ENCODE assay signal across 8 mouse cellular contexts in the genomic region with DNA sequence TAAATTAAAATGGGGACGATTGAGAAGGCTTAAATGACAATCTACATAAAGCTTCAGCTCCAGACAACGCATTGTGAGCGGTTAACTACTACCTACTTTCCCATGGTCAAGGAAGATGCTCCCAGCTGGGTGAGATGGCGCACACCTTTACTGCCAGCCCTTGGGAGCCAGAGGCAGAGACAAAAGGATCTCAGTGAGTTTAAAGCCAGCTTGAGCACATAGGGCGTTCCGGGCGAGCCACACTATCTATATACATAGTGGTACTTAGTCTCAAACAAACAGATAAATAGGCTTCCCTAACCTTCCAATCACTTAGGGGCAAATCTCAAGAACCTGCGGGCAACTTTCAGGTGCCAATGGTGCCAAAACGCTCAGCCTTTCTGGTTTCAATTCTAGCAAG. TPM values are rescaled to one million over a fixed set of nuclear protein-coding genes. Genes with fewer than 3 reads are reported as not detected.
DNase-seq lines count a peak whose midpoint lies in the region; ATAC-seq lines count a peak whose summit lies in the region.

No protein-coding gene starts in this region.

- peaks cover 34% of the 10 kb centered on the region for H3K4me1 ChIP-seq in heart, embryonic 15.5 days (replicated peaks)
- H3K4me1 ChIP-seq in hindbrain, embryonic 13.5 days (replicated peaks): peaks cover 33% of the 10 kb centered on the region
- peaks cover 21% of the 10 kb centered on the region for H3K4me1 ChIP-seq in midbrain, embryonic 12.5 days

- peaks cover under 1% of the 10 kb centered on the region; the same call in 1 of the 2 replicates for H3K36me3 ChIP-seq in heart, embryonic 15.5 days
- H3K36me3 ChIP-seq in hindbrain, embryonic 13.5 days: peaks cover 27% of the 10 kb centered on the region
- H3K36me3 ChIP-seq in midbrain, embryonic 12.5 days: peaks cover 18% of the 10 kb centered on the region; the same call in 1 of the 2 replicates

- no peaks in the 10 kb centered on the region for H3K27me3 ChIP-seq in heart, embryonic 15.5 days
- H3K27me3 ChIP-seq in hindbrain, embryonic 13.5 days: no peaks in the 10 kb centered on the region
- H3K27me3 ChIP-seq in midbrain, embryonic 12.5 days: no peaks in the 10 kb centered on the region

- peak overlapping the region; percentile 86 for H3K27ac ChIP-seq in heart, embryonic 15.5 days
- peak overlapping the region; percentile 91 for H3K27ac ChIP-seq in hindbrain, embryonic 13.5 days
- peak overlapping the region; percentile 81 for H3K27ac ChIP-seq in midbrain, embryonic 12.5 days (replicated peaks)

- H3K9me3 ChIP-seq in heart, embryonic 15.5 days (replicated peaks): no peaks in the 10 kb centered on the region
- H3K9me3 ChIP-seq in hindbrain, embryonic 13.5 days: no peaks in the 10 kb centered on the region
- H3K9me3 ChIP-seq in midbrain, embryonic 12.5 days: no peaks in the 10 kb centered on the region

- peak overlapping the region; percentile 75 for H3K9ac ChIP-seq in heart, embryonic 15.5 days
- peak overlapping the region; percentile 93 for H3K9ac ChIP-seq in hindbrain, embryonic 13.5 days
- peak overlapping the region; percentile 75 for H3K9ac ChIP-seq in midbrain, embryonic 12.5 days (replicated peaks)

- H3K4me2 ChIP-seq in heart, embryonic 15.5 days: peak overlapping the region; percentile 63
- peak overlapping the region; percentile 82 for H3K4me2 ChIP-seq in hindbrain, embryonic 13.5 days
- H3K4me2 ChIP-seq in midbrain, embryonic 12.5 days (replicated peaks): peak overlapping the region; percentile 67

- no peak for ATAC-seq in heart, embryonic 15.5 days (replicated peaks; ENCODE audit: insufficient number of reproducible peaks, insufficient read depth, low FRiP score, low read depth)
- ATAC-seq in hindbrain, embryonic 13.5 days (ENCODE audit: low FRiP score): no peak
- 0 out of 2 replicates have a peak, but pooled peaks have one; percentile 3 for ATAC-seq in midbrain, embryonic 12.5 days (ENCODE audit: low FRiP score, low read depth)

- WGBS in heart, embryonic 15.5 days: 16% methylated on average over 9 of the region's 9 CpGs
- WGBS in hindbrain, embryonic 13.5 days: 19% methylated on average over 9 of the region's 9 CpGs
- 20% methylated on average over 9 of the region's 9 CpGs for WGBS in midbrain, embryonic 12.5 days

- H3K4me3 ChIP-seq in heart, embryonic 15.5 days: peak overlapping the region; percentile 76
- H3K4me3 ChIP-seq in hindbrain, embryonic 13.5 days: peak overlapping the region; percentile 78
- H3K4me3 ChIP-seq in midbrain, embryonic 12.5 days: peak overlapping the region; percentile 70

- no peak for DNase-seq in heart, adult 18-20 months
- peak; percentile 56 for DNase-seq in ZHBTc4 (ENCODE audit: low read depth, low spot score)
- DNase-seq in left cerebral cortex, postnatal 14 days (ENCODE audit: low spot score in 2 of 2): no peak
- DNase-seq in left cerebral cortex, adult 8-10 months (ENCODE audit: low spot score in 2 of 2): no peak
- no peak for DNase-seq in thymus, postnatal 10 days (ENCODE audit: low spot score in 2 of 2)

- intact Hi-C loops in left cerebral cortex, postnatal 14 days (cut with DNase I): no loop called here

RNA-seq across cellular contexts. Expression of a gene that starts 0.7 kb away (rescaled TPM):
- 118 and 125 TPM in 2 replicates for polyA plus RNA-seq in heart, embryonic 15.5 days (2015; fragmentation: Nextera tagmentation; extraction: Ambion mirVana)
- 100 to 1,000 TPM; 154 TPM for total RNA-seq in heart, adult 18-20 months (2021)
- 169 and 188 TPM in 2 replicates for polyA plus RNA-seq in hindbrain, embryonic 13.5 days (2015; fragmentation: Nextera tagmentation; extraction: Ambion mirVana)
- 112 and 123 TPM in 2 replicates for polyA plus RNA-seq in midbrain, embryonic 12.5 days (2016; fragmentation: Nextera tagmentation; extraction: Ambion mirVana)
- 10 to 100 TPM; 81.6 to 82.8 TPM for total RNA-seq in left cerebral cortex, postnatal 14 days (2021)
- 10 to 100 TPM; 79.9 to 99.6 (median 92.2) TPM for total RNA-seq in left cerebral cortex, adult 8-10 months (2022)

RNA-seq across cellular contexts. Expression of a gene that starts 15.7 kb away (rescaled TPM):
- 14.7 and 20.7 TPM in 2 replicates for polyA plus RNA-seq in heart, embryonic 15.5 days (2015; fragmentation: Nextera tagmentation; extraction: Ambion mirVana)
- 1 to 10 TPM; 7.7 to 9.7 TPM for total RNA-seq in heart, adult 18-20 months (2021)
- polyA plus RNA-seq in hindbrain, embryonic 13.5 days (2015; fragmentation: Nextera tagmentation; extraction: Ambion mirVana): 6.3 and 7.3 TPM in 2 replicates
- 7.7 and 11.1 TPM in 2 replicates for polyA plus RNA-seq in midbrain, embryonic 12.5 days (2016; fragmentation: Nextera tagmentation; extraction: Ambion mirVana)
- 10 to 100 TPM in 1 of 2 experiments, 1 to 10 TPM in 1; 8.3 to 10.9 TPM for total RNA-seq in left cerebral cortex, postnatal 14 days (2021)
- total RNA-seq in left cerebral cortex, adult 8-10 months (2022): 10 to 100 TPM in 2 of 4 experiments, 1 to 10 TPM in 2; 8.5 to 10.4 (median 9.9) TPM

RNA-seq across cellular contexts. Expression of a gene that starts 15.7 kb away (rescaled TPM):
- 78.3 and 79.6 TPM in 2 replicates for polyA plus RNA-seq in heart, embryonic 15.5 days (2015; fragmentation: Nextera tagmentation; extraction: Ambion mirVana)
- total RNA-seq in heart, adult 18-20 months (2021): 100 to 1,000 TPM; 152 to 155 TPM
- 52.7 and 54.8 TPM in 2 replicates for polyA plus RNA-seq in hindbrain, embryonic 13.5 days (2015; fragmentation: Nextera tagmentation; extraction: Ambion mirVana)
- 55.9 and 58.5 TPM in 2 replicates for polyA plus RNA-seq in midbrain, embryonic 12.5 days (2016; fragmentation: Nextera tagmentation; extraction: Ambion mirVana)
- 10 to 100 TPM; 63.6 to 65.9 TPM for total RNA-seq in left cerebral cortex, postnatal 14 days (2021)
- 10 to 100 TPM; 63.0 to 66.1 (median 65.1) TPM for total RNA-seq in left cerebral cortex, adult 8-10 months (2022)

RNA-seq across cellular contexts. Expression of a gene that starts 29.6 kb away (rescaled TPM):
- 17.7 and 17.9 TPM in 2 replicates for polyA plus RNA-seq in heart, embryonic 15.5 days (2015; fragmentation: Nextera tagmentation; extraction: Ambion mirVana)
- 1 to 10 TPM; 6.2 to 8.5 TPM for total RNA-seq in heart, adult 18-20 months (2021)
- polyA plus RNA-seq in hindbrain, embryonic 13.5 days (2015; fragmentation: Nextera tagmentation; extraction: Ambion mirVana): 21.8 and 22.5 TPM in 2 replicates
- 28.2 and 35.6 TPM in 2 replicates for polyA plus RNA-seq in midbrain, embryonic 12.5 days (2016; fragmentation: Nextera tagmentation; extraction: Ambion mirVana)
- total RNA-seq in left cerebral cortex, postnatal 14 days (2021): 10 to 100 TPM; 16.3 to 18.0 TPM
- 10 to 100 TPM; 11.1 to 20.7 (median 16.6) TPM for total RNA-seq in left cerebral cortex, adult 8-10 months (2022)

RNA-seq across cellular contexts. Expression of a gene that starts 55.5 kb away (rescaled TPM):
- polyA plus RNA-seq in heart, embryonic 15.5 days (2015; fragmentation: Nextera tagmentation; extraction: Ambion mirVana): 11.2 and 15.8 TPM in 2 replicates
- total RNA-seq in heart, adult 18-20 months (2021): 10 to 100 TPM; 12.7 to 14.2 TPM
- 29.1 and 30.7 TPM in 2 replicates for polyA plus RNA-seq in hindbrain, embryonic 13.5 days (2015; fragmentation: Nextera tagmentation; extraction: Ambion mirVana)
- polyA plus RNA-seq in midbrain, embryonic 12.5 days (2016; fragmentation: Nextera tagmentation; extraction: Ambion mirVana): 21.7 and 22.6 TPM in 2 replicates
- 10 to 100 TPM; 81.1 to 93.9 TPM for total RNA-seq in left cerebral cortex, postnatal 14 days (2021)
- total RNA-seq in left cerebral cortex, adult 8-10 months (2022): 10 to 100 TPM; 88.7 to 98.8 (median 95.6) TPM
